Mouse (Mus musculus): ENCODE measurements around the gene Tgds. TPM values are rescaled to one million over a fixed set of nuclear protein-coding genes. Genes with fewer than 3 reads are reported as not detected.

Tgds gene
- polyA plus RNA-seq, 1 experiment from 2014 or later, result 28.0 TPM

- DNase-seq (ENCODE audit: low spot score), result no peak
- Histone ChIP-seq H3K27me3 (replicated peaks; ENCODE audit: insufficient read depth, low read length) (no peaks in the 10 kb centered on the region), H3K36me3 (ENCODE audit: insufficient read depth, low read length) (no peaks in the 10 kb centered on the region), H3K4me3 (ENCODE audit: low read depth, low read length) (no peak overlapping the region), H3K9me3 (ENCODE audit: low read length) (no peaks in the 10 kb centered on the region), H3K27ac (ENCODE audit: low read length) (no peak overlapping the region), H3K9ac (replicated peaks; ENCODE audit: low read depth) (no peak overlapping the region), H3K4me1 (ENCODE audit: insufficient read depth, low read depth, low read length) (peaks cover 8% of the 10 kb centered on the region; the same call in 1 of the 2 replicates), H3K4me2 (replicated peaks; ENCODE audit: low read depth, low read length) (no peak overlapping the region)
- 78% methylated on average over 30 of the region's 30 CpGs for WGBS
- no peak for TF ChIP-seq CTCF (IDR thresholded peaks at IDR 0.05)
- no peak for TF ChIP-seq EP300 (IDR thresholded peaks at IDR 0.05)
- no peak for ATAC-seq
Measured at GRCm38 (mm10) chr14:118175071-118175693, 42.6 kb upstream of the Tgds start.

DNA sequence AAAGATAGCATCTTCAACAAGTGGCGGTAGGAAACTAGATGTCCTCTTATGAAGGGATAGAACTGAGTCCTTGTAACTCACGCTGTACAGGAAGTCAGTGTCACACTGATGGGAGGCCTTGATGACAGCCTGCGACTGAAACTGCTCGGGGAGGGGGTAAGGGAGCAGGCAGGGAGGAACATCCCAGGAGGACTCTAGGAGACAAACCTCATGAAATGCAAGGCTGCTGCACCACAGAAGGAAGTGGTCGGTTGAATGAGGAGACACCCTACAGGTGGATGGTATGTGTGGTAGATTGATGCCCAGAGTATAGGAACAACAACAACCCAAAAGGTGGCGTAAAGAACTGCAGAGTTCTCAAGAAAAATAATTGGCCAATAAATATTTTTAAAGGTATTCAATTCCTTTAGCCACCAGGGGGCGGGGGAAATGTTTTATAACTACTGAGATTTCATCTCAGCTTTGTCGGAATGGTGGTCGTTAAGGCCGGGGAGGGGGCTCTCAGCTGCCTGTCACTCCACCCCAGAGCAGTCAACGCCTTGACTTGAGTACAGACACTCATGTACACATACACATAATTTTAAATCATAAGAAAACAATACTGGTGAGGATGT is 41.1 kb upstream of the Tgds start:
- Histone ChIP-seq H3K36me3 (ENCODE audit: insufficient read depth, low read length) (no peaks in the 10 kb centered on the region), H3K4me2 (replicated peaks; ENCODE audit: low read depth, low read length) (no peak overlapping the region), H3K9ac (replicated peaks; ENCODE audit: low read depth) (no peak overlapping the region), H3K4me3 (ENCODE audit: low read depth, low read length) (no peak overlapping the region), H3K4me1 (ENCODE audit: insufficient read depth, low read depth, low read length) (no peaks in the 10 kb centered on the region), H3K27me3 (replicated peaks; ENCODE audit: insufficient read depth, low read length) (no peaks in the 10 kb centered on the region), H3K27ac (ENCODE audit: low read length) (no peak overlapping the region), H3K9me3 (ENCODE audit: low read length) (no peaks in the 10 kb centered on the region)
- ATAC-seq (no peak), DNase-seq (ENCODE audit: low spot score) (no peak)
- WGBS, result 68% methylated on average over 11 of the region's 11 CpGs
- TF ChIP-seq CTCF (IDR thresholded peaks at IDR 0.05) (no peak), EP300 (IDR thresholded peaks at IDR 0.05) (no peak)

DNA sequence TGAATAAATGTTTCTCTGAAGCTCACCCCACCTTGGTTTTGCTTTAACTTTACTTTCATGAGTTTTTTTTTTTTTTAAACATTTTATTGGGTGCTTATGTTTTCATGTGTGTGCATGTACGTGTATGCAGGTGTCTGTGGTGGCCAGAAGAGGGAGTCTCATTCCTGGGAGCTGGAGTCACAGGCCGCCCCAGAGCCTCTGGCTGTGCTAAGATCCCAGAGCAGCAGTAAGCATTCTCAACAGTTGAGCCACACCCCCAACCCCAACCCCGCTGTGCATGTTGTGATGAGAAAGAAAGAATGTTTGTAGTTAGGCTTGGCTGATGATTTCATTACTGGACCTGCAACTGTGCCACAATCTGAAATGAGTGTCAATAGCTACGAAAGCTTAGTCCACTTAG is 36.2 kb upstream of the Tgds start:
- no peaks in the 10 kb centered on the region for H3K27me3 ChIP-seq (replicated peaks; ENCODE audit: insufficient read depth, low read length)
- H3K27ac ChIP-seq (ENCODE audit: low read length), result no peak overlapping the region
- no peak for DNase-seq (ENCODE audit: low spot score)
- H3K9ac ChIP-seq (replicated peaks; ENCODE audit: low read depth), result no peak overlapping the region
- no peak overlapping the region for H3K4me3 ChIP-seq (ENCODE audit: low read depth, low read length)
- TF ChIP-seq EP300 (IDR thresholded peaks at IDR 0.05) (no peak), CTCF (IDR thresholded peaks at IDR 0.05) (no peak)
- H3K36me3 ChIP-seq (ENCODE audit: insufficient read depth, low read length), result no peaks in the 10 kb centered on the region
- H3K4me2 ChIP-seq (replicated peaks; ENCODE audit: low read depth, low read length), result no peak overlapping the region
- no peaks in the 10 kb centered on the region for H3K9me3 ChIP-seq (ENCODE audit: low read length)
- H3K4me1 ChIP-seq (ENCODE audit: insufficient read depth, low read depth, low read length), result no peaks in the 10 kb centered on the region
- WGBS, result 94% methylated on average over 4 of the region's 4 CpGs
- no peak for ATAC-seq

DNA sequence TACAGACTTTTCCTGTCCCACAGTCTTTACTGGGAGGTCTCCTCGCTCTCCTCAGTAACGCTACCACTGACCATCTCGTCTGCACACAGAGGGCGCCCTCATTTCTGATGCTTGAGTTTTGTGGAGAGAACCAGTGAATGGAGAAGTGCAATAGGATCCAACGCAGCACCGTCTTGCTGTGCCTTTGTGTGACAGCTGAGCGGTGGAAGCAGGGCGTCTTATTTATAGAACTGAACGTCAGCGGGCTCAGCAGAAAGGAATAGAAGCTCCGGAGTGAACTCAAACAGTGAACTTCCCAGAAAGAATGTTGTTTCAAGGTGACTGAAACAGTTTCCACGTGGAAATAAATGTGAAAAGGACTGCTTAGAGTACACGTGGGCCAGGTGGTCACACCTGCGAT is 30.1 kb upstream of the Tgds start:
- Histone ChIP-seq H3K36me3 (ENCODE audit: insufficient read depth, low read length) (peaks cover 39% of the 10 kb centered on the region), H3K27me3 (replicated peaks; ENCODE audit: insufficient read depth, low read length) (no peaks in the 10 kb centered on the region), H3K4me2 (replicated peaks; ENCODE audit: low read depth, low read length) (no peak overlapping the region), H3K4me1 (ENCODE audit: insufficient read depth, low read depth, low read length) (no peaks in the 10 kb centered on the region), H3K9me3 (ENCODE audit: low read length) (no peaks in the 10 kb centered on the region), H3K4me3 (ENCODE audit: low read depth, low read length) (no peak overlapping the region), H3K9ac (replicated peaks; ENCODE audit: low read depth) (no peak overlapping the region), H3K27ac (ENCODE audit: low read length) (no peak overlapping the region)
- WGBS, result 76% methylated on average over 14 of the region's 14 CpGs
- DNase-seq (ENCODE audit: low spot score) (no peak), ATAC-seq (no peak)
- no peak for TF ChIP-seq EP300 (IDR thresholded peaks at IDR 0.05)
- no peak for TF ChIP-seq CTCF (IDR thresholded peaks at IDR 0.05)

DNA sequence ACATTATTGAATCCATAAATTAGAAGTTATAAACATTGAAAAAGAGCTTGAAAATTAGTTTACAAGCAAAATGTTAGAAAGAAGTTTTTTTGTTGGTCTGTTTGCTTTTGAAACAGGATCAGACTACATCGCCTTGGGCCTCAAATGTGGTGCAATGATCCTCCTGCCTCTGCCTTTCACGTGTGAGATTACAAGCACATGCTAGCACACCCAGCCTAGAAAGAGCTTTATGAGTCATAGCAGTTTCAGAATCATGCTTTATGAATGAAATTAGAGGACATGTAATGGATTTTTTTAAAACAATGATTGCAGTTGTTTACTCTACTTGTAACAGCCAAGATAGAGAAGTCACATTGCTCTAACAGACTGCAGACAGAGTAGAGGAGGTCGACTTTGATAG is 29.2 kb upstream of the Tgds start:
- H3K27me3 ChIP-seq (replicated peaks; ENCODE audit: insufficient read depth, low read length), result no peaks in the 10 kb centered on the region
- TF ChIP-seq CTCF (IDR thresholded peaks at IDR 0.05) (no peak), EP300 (IDR thresholded peaks at IDR 0.05) (no peak)
- DNase-seq (ENCODE audit: low spot score) (no peak), ATAC-seq (no peak)
- H3K36me3 ChIP-seq (ENCODE audit: insufficient read depth, low read length), result peaks cover 39% of the 10 kb centered on the region
- H3K9me3 ChIP-seq (ENCODE audit: low read length), result no peaks in the 10 kb centered on the region
- 77% methylated on average over 3 of the region's 3 CpGs for WGBS
- H3K4me1 ChIP-seq (ENCODE audit: insufficient read depth, low read depth, low read length), result no peaks in the 10 kb centered on the region
- H3K27ac ChIP-seq (ENCODE audit: low read length), result no peak overlapping the region
- H3K4me2 ChIP-seq (replicated peaks; ENCODE audit: low read depth, low read length), result no peak overlapping the region
- H3K9ac ChIP-seq (replicated peaks; ENCODE audit: low read depth), result no peak overlapping the region
- H3K4me3 ChIP-seq (ENCODE audit: low read depth, low read length), result no peak overlapping the region

DNA sequence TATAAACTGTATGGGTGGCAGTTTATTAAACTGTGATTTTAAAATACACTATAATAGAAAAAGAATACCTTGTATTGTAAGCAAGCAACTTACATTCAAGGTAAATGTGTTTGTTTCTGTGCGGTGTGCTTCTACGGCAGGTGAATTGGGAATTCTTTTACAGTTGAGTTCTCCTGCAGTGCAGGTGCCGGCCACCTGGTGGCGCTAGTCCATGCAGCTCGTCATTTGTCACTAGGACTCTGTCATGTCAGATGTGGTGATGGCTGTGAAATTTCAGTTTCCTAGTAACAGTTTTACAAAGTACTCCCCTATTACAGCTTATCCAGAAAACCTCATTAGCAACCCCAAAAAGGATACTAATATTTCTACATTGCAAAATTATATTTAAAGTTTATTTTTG is 24.6 kb upstream of the Tgds start:
- peaks cover 31% of the 10 kb centered on the region for H3K36me3 ChIP-seq (ENCODE audit: insufficient read depth, low read length)
- DNase-seq (ENCODE audit: low spot score), result peak; percentile 54

More for the DNA sequence above, 24.6 kb upstream of the Tgds start:
- Histone ChIP-seq H3K27ac (ENCODE audit: low read length) (no peak overlapping the region), H3K27me3 (replicated peaks; ENCODE audit: insufficient read depth, low read length) (no peaks in the 10 kb centered on the region), H3K4me3 (ENCODE audit: low read depth, low read length) (no peak overlapping the region), H3K9ac (replicated peaks; ENCODE audit: low read depth) (no peak overlapping the region), H3K4me1 (ENCODE audit: insufficient read depth, low read depth, low read length) (no peaks in the 10 kb centered on the region), H3K9me3 (ENCODE audit: low read length) (no peaks in the 10 kb centered on the region), H3K4me2 (replicated peaks; ENCODE audit: low read depth, low read length) (no peak overlapping the region)
- no peak; the same call in 1 of the 2 replicates for ATAC-seq
- WGBS, result 29% methylated on average over 5 of the region's 5 CpGs
- no peak for TF ChIP-seq EP300 (IDR thresholded peaks at IDR 0.05)
- peak; percentile 91 for TF ChIP-seq CTCF (IDR thresholded peaks at IDR 0.05)

All from lung, postnatal 0 days (tissue).